Comparison of ENCODE assay signal across 23 mouse cellular contexts in the genomic region with DNA sequence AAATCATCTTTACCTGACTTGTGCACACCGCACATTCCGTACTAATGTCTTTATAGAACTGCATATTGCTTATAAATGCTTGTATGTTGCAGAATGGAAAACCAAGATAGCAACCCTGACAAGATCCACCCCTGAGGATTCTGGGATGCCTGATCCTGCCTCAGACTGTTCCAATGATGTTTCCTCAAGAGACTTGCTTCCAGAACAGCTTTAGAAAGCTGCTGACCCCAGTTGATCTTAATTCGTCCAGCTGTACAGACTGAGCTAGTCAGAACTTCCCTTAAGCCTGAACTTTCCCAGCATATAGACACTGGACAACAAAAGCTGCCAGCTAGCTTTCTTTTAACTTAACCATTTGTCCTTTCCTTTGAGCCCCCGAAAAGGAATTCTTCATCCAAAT. TPM values are rescaled to one million over a fixed set of nuclear protein-coding genes. Genes with fewer than 3 reads are reported as not detected.
"Had no signal": no experiment of that assay in that cellular context is flagged by ENCODE, and none has a peak within 500 bp of the region (broad histone marks: within the 10 kb centered on the region; RNA-seq: fewer than 3 reads in every experiment).

No protein-coding gene starts in this region.

- H3K36me3 ChIP-seq: limb, embryonic 10.5 days; limb, embryonic 13.5 days; liver, embryonic 12.5 days; liver, embryonic 15.5 days; lung, embryonic 15.5 days; midbrain, embryonic 10.5 days; neural tube, embryonic 13.5 days had no signal

- H3K4me1 ChIP-seq: liver, embryonic 12.5 days; liver, embryonic 15.5 days had no signal

- H3K27ac ChIP-seq: kidney, postnatal 0 days; layer of hippocampus, adult 2 months; limb, embryonic 10.5 days; limb, embryonic 13.5 days; liver, embryonic 12.5 days; liver, embryonic 15.5 days; lung, embryonic 15.5 days; midbrain, embryonic 10.5 days; neural tube, embryonic 13.5 days; stomach, postnatal 0 days had no signal

- H3K4me2 ChIP-seq: limb, embryonic 13.5 days; liver, embryonic 12.5 days; liver, embryonic 15.5 days; lung, embryonic 15.5 days; neural tube, embryonic 13.5 days had no signal

- H3K4me3 ChIP-seq: layer of hippocampus, adult 2 months; limb, embryonic 10.5 days; limb, embryonic 13.5 days; liver, embryonic 12.5 days; liver, embryonic 15.5 days; lung, embryonic 15.5 days; megakaryocyte, embryonic 14.5 days; midbrain, embryonic 10.5 days; myocyte; neural tube, embryonic 13.5 days had no signal

- H3K27me3 ChIP-seq: limb, embryonic 13.5 days; liver, embryonic 12.5 days; liver, embryonic 15.5 days; lung, embryonic 15.5 days; neural tube, embryonic 13.5 days had no signal

- H3K9me3 ChIP-seq: limb, embryonic 10.5 days; limb, embryonic 13.5 days; liver, embryonic 12.5 days; liver, embryonic 15.5 days; lung, embryonic 15.5 days; midbrain, embryonic 10.5 days; neural tube, embryonic 13.5 days had no signal

- ATAC-seq: liver, embryonic 12.5 days had no signal

- DNase-seq: kidney, postnatal 25 days; layer of hippocampus, adult 9-11 months; liver; lung, adult 18-20 months; lung, postnatal 10 days; lung, postnatal 36 days; midbrain, embryonic 14.5 days; retina, postnatal 1 day; thymus, adult 2 months; thymus, postnatal 14 days; thymus, postnatal 4 days had no signal

- H3K9ac ChIP-seq: limb, embryonic 13.5 days; liver, embryonic 12.5 days; liver, embryonic 15.5 days; lung, embryonic 15.5 days; neural tube, embryonic 13.5 days had no signal

RNA-seq across cellular contexts. Expression of gene Thy1, which starts 44.3 kb away (rescaled TPM):
- polyA plus RNA-seq: midbrain, embryonic 10.5 days; myocyte had no signal
